Mouse (Mus musculus): ENCODE data around the gene Cdh22. TPM values are rescaled to one million over a fixed set of nuclear protein-coding genes. Genes with fewer than 3 reads are reported as not detected.

Gene Cdh22
- total and polyA plus RNA-seq, 2 experiments from 2014 or later, result 19.2 to 47.3 TPM

- no peak overlapping the region for H3K27ac ChIP-seq
- ATAC-seq, result no peak
- H3K4me3 ChIP-seq (ENCODE audit: low read length), result no peak overlapping the region
- no peak overlapping the region for H3K4me2 ChIP-seq (ENCODE audit: low read depth, low read length)
- H3K9me3 ChIP-seq (ENCODE audit: low read length), result no peaks in the 10 kb centered on the region
- H3K27me3 ChIP-seq (ENCODE audit: insufficient read depth, low read length), result no peaks in the 10 kb centered on the region
- TF ChIP-seq CTCF (IDR thresholded peaks at IDR 0.05; ENCODE audit: low read depth), result no peak
- no peaks in the 10 kb centered on the region for H3K36me3 ChIP-seq (ENCODE audit: insufficient read depth, low read length)
- DNase-seq (ENCODE audit: low spot score), result no peak
- WGBS, result 63% methylated on average over 11 of the region's 11 CpGs
- H3K4me1 ChIP-seq (ENCODE audit: insufficient read depth, low read length), result peaks cover 6% of the 10 kb centered on the region; the same call in 1 of the 2 replicates
- no peak overlapping the region for H3K9ac ChIP-seq (replicated peaks; ENCODE audit: low read length)
These were observed 5.6 kb downstream of the Cdh22 start for GRCm38 (mm10) chr2:165229050-165229449.

- no peak for TF ChIP-seq CTCF (IDR thresholded peaks at IDR 0.05; ENCODE audit: low read depth)
- Histone ChIP-seq H3K9ac (replicated peaks; ENCODE audit: low read length) (no peak overlapping the region), H3K4me2 (ENCODE audit: low read depth, low read length) (no peak overlapping the region), H3K36me3 (ENCODE audit: insufficient read depth, low read length) (no peaks in the 10 kb centered on the region), H3K9me3 (ENCODE audit: low read length) (no peaks in the 10 kb centered on the region), H3K27ac (no peak overlapping the region), H3K27me3 (ENCODE audit: insufficient read depth, low read length) (0 out of 2 replicates have a peak, but pooled peaks cover 4% of the 10 kb centered on the region), H3K4me3 (ENCODE audit: low read length) (no peak overlapping the region), H3K4me1 (ENCODE audit: insufficient read depth, low read length) (peaks cover 24% of the 10 kb centered on the region)
- ATAC-seq (no peak), DNase-seq (ENCODE audit: low spot score) (no peak)
- 36% methylated on average over 4 of the region's 4 CpGs for WGBS
These were observed 10.8 kb downstream of the Cdh22 start for GRCm38 (mm10) chr2:165223837-165224236.

- no peaks in the 10 kb centered on the region for H3K36me3 ChIP-seq (ENCODE audit: insufficient read depth, low read length)
- H3K9me3 ChIP-seq (ENCODE audit: low read length), result no peaks in the 10 kb centered on the region
- no peak overlapping the region for H3K27ac ChIP-seq
- no peak overlapping the region for H3K9ac ChIP-seq (replicated peaks; ENCODE audit: low read length)
- H3K4me3 ChIP-seq (ENCODE audit: low read length), result no peak overlapping the region
- H3K4me1 ChIP-seq (ENCODE audit: insufficient read depth, low read length), result peaks cover 24% of the 10 kb centered on the region
- 0 out of 2 replicates have a peak, but pooled peaks cover 4% of the 10 kb centered on the region for H3K27me3 ChIP-seq (ENCODE audit: insufficient read depth, low read length)
- peak overlapping the region; percentile 31; the same call in 1 of the 2 replicates for H3K4me2 ChIP-seq (ENCODE audit: low read depth, low read length)
- peak; percentile 67 for ATAC-seq
- DNase-seq (ENCODE audit: low spot score), result peak; percentile 75
- no peak for TF ChIP-seq CTCF (IDR thresholded peaks at IDR 0.05; ENCODE audit: low read depth)
- WGBS, result 2% methylated on average over 9 of the region's 9 CpGs
These were observed 12.7 kb downstream of the Cdh22 start for GRCm38 (mm10) chr2:165221952-165222351.

- no peak for TF ChIP-seq CTCF (IDR thresholded peaks at IDR 0.05; ENCODE audit: low read depth)
- Histone ChIP-seq H3K9ac (replicated peaks; ENCODE audit: low read length) (no peak overlapping the region), H3K9me3 (ENCODE audit: low read length) (no peaks in the 10 kb centered on the region), H3K27me3 (ENCODE audit: insufficient read depth, low read length) (0 out of 2 replicates have a peak, but pooled peaks cover 4% of the 10 kb centered on the region), H3K4me3 (ENCODE audit: low read length) (no peak overlapping the region), H3K4me2 (ENCODE audit: low read depth, low read length) (no peak overlapping the region), H3K27ac (no peak overlapping the region), H3K4me1 (ENCODE audit: insufficient read depth, low read length) (peaks cover 30% of the 10 kb centered on the region), H3K36me3 (ENCODE audit: insufficient read depth, low read length) (no peaks in the 10 kb centered on the region)
- WGBS, result 48% methylated on average over 8 of the region's 8 CpGs
- ATAC-seq (no peak), DNase-seq (ENCODE audit: low spot score) (no peak)
These were observed 14.2 kb downstream of the Cdh22 start for GRCm38 (mm10) chr2:165220347-165220945.

GRCm38 (mm10) chr2:165218954-165219353 lies 15.7 kb downstream of the Cdh22 start:
- 60% methylated on average over 8 of the region's 8 CpGs for WGBS
- DNase-seq (ENCODE audit: low spot score), result no peak

GRCm38 (mm10) chr2:165217361-165218149 lies 17.1 kb downstream of the Cdh22 start:
- H3K9ac ChIP-seq (replicated peaks; ENCODE audit: low read length), result no peak overlapping the region
- H3K27me3 ChIP-seq (ENCODE audit: insufficient read depth, low read length), result 0 out of 2 replicates have a peak, but pooled peaks cover 4% of the 10 kb centered on the region
- no peak overlapping the region for H3K4me2 ChIP-seq (ENCODE audit: low read depth, low read length)
- no peak overlapping the region for H3K4me3 ChIP-seq (ENCODE audit: low read length)
- 90% methylated on average over 16 of the region's 16 CpGs for WGBS
- no peaks in the 10 kb centered on the region for H3K9me3 ChIP-seq (ENCODE audit: low read length)
- ATAC-seq (no peak), DNase-seq (ENCODE audit: low spot score) (no peak)
- H3K27ac ChIP-seq, result no peak overlapping the region
- TF ChIP-seq CTCF (IDR thresholded peaks at IDR 0.05; ENCODE audit: low read depth), result no peak
- H3K4me1 ChIP-seq (ENCODE audit: insufficient read depth, low read length), result peaks cover 15% of the 10 kb centered on the region; the same call in 1 of the 2 replicates
- no peaks in the 10 kb centered on the region for H3K36me3 ChIP-seq (ENCODE audit: insufficient read depth, low read length)

More at GRCm38 (mm10) chr2:165218954-165219353, 15.7 kb downstream of the Cdh22 start:
- Histone ChIP-seq H3K4me3 (ENCODE audit: low read length) (no peak overlapping the region), H3K4me1 (ENCODE audit: insufficient read depth, low read length) (peaks cover 28% of the 10 kb centered on the region), H3K27me3 (ENCODE audit: insufficient read depth, low read length) (0 out of 2 replicates have a peak, but pooled peaks cover 4% of the 10 kb centered on the region), H3K27ac (no peak overlapping the region), H3K9me3 (ENCODE audit: low read length) (no peaks in the 10 kb centered on the region), H3K4me2 (ENCODE audit: low read depth, low read length) (no peak overlapping the region), H3K36me3 (ENCODE audit: insufficient read depth, low read length) (no peaks in the 10 kb centered on the region), H3K9ac (replicated peaks; ENCODE audit: low read length) (no peak overlapping the region)
- no peak for TF ChIP-seq CTCF (IDR thresholded peaks at IDR 0.05; ENCODE audit: low read depth)
- no peak for ATAC-seq

Data from hindbrain, postnatal 0 days (tissue).